Mouse (Mus musculus) embryonic facial prominence, embryonic 12.5 days (tissue): ENCODE data around the gene Ccn2. TPM values are rescaled to one million over a fixed set of nuclear protein-coding genes. Genes with fewer than 3 reads are reported as not detected.

Experiments used
- ATAC-seq: fragments of 200-750 bp; cut with Nextera tagmentation; 2 replicates; pipeline ENCODE4 v1.8.0; 2017; ENCODE audit not compliant: insufficient number of reproducible peaks, insufficient read depth, low FRiP score, low TSS enrichment
- H3K27ac ChIP-seq: fragments of 300-500 bp; sonication (generic); 2 replicates; pipeline ENCODE4 v1.5.1; 2016; ENCODE audit warnings: mild to moderate bottlenecking
- H3K27me3 ChIP-seq: fragments of 300-500 bp; sonication (generic); 2 replicates; pipeline ENCODE4 v1.6.1; 2016; ENCODE audit warnings: mild to moderate bottlenecking, moderate library complexity
- H3K36me3 ChIP-seq: fragments of 300-500 bp; sonication (generic); 2 replicates; pipeline ENCODE4 v1.6.1; 2016; ENCODE audit warnings: mild to moderate bottlenecking
- H3K4me1 ChIP-seq: fragments of 300-500 bp; sonication (generic); 2 replicates; pipeline ENCODE4 v1.6.1; 2016
- H3K4me2 ChIP-seq: fragments of 300-500 bp; sonication (generic); replicated peaks from 2 replicates; pipeline ENCODE4 v1.6.1; 2016; ENCODE audit warnings: mild to moderate bottlenecking, moderate library complexity
- H3K4me3 ChIP-seq: fragments of 300-500 bp; sonication (generic); 2 replicates; pipeline ENCODE4 v1.5.1; 2016; ENCODE audit warnings: mild to moderate bottlenecking
- H3K9ac ChIP-seq: fragments of 300-500 bp; sonication (generic); 2 replicates; pipeline ENCODE4 v1.6.1; 2016; ENCODE audit warnings: mild to moderate bottlenecking, moderate library complexity
- H3K9me3 ChIP-seq: fragments of 300-500 bp; sonication (generic); 2 replicates; pipeline ENCODE4 v1.6.1; 2016; ENCODE audit warnings: mild to moderate bottlenecking, moderate library complexity
- WGBS: fragments of 180-500 bp; shearing (Covaris S2); methylation state at CpG from one replicate; pipeline ENCODE4 v1.1.7; 2016; 5-methylcytosine and 5-hydroxymethylcytosine counted together
- polyA plus RNA-seq: library from polyadenylated mRNA; unstranded; fragments of >200 nt; fragmentation: Nextera tagmentation; extraction: Ambion mirVana; gene quantifications from 2 replicates; pipeline ENCODE4 v1.2.1, GENCODE M21; 2016

Gene Ccn2
- polyA plus RNA-seq, 1 experiment from 2014 or later: 9.6 TPM

DNA sequence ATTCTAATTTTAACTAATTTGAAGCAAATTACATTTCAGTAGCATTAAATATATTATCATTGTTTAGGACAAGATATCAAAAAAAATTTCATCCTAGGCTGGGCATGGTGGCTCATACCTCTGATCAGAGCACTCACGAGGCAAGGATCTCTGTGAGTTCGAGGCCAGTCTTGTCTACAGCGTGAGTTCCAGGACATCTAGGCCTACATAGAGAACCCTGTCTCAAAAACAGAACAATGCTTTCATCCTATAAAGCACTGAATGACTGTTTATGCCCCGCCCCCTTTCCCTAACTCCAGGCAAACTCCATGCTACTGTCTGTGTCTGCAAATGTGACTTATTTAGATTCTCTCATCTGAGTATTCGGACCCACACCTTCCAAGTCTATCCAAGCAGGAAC lies 35.9 kb downstream of the Ccn2 start:
- Histone ChIP-seq H3K27me3 (no peaks in the 10 kb centered on the region), H3K36me3 (no peaks in the 10 kb centered on the region), H3K4me1 (no peaks in the 10 kb centered on the region), H3K9ac (no peak overlapping the region), H3K27ac (no peak overlapping the region), H3K4me3 (no peak overlapping the region), H3K4me2 (no peak overlapping the region), H3K9me3 (no peaks in the 10 kb centered on the region)
- no peak for ATAC-seq
- 90% methylated on average over 5 of the region's 5 CpGs for WGBS

DNA sequence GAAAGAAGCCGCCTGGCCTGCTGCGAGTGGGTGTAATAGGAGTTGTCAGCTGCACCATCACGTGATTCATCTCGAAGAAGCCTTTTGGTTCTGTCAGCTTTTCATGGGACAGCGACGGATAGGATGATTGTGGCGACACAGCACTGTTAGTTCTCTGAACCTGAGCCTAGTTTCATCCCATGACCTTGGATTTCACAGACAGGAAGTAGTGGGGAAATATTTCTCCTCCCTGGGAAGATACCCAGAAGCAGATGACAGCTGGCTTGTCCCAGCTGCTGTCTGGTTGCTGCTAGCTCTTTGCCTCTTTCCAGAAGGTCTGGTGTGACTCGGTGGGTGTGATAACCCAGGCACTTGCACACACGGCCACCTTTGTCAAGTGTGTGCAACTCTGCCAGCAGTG lies 39.0 kb downstream of the Ccn2 start:
- no peaks in the 10 kb centered on the region for H3K9me3 ChIP-seq
- H3K36me3 ChIP-seq: no peaks in the 10 kb centered on the region
- peaks cover 15% of the 10 kb centered on the region; the same call in 1 of the 2 replicates for H3K4me1 ChIP-seq
- H3K27me3 ChIP-seq: no peaks in the 10 kb centered on the region
- WGBS: 74% methylated on average over 9 of the region's 9 CpGs
- no peak overlapping the region for H3K4me3 ChIP-seq
- no peak overlapping the region for H3K4me2 ChIP-seq
- no peak for ATAC-seq
- no peak overlapping the region for H3K27ac ChIP-seq
- no peak overlapping the region for H3K9ac ChIP-seq

DNA sequence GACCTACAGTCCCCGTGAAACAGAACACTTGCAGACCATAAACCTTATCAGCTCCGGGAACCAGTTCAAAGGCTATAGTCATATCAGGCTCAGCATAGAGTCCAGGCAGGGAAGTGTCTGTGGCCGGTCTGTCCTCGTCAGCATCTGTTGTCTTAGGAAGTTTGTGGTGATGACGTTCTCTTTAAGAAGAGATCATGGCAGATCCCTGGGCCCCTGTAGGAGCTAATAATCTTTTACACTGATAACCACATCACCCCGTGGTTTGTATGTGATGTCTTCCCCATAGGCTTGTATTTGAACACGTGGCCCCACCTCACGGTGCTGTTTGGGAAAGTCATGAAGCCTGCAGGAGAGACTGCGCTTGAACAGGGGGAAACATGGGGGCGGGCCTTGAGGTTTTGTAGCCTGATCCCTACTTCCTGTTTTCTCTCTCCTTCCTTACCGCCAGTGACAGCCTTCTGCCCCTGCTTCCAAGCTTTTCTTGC lies 40.1 kb downstream of the Ccn2 start:
- Histone ChIP-seq H3K4me3 (no peak overlapping the region), H3K4me2 (no peak overlapping the region), H3K9me3 (no peaks in the 10 kb centered on the region), H3K27ac (no peak overlapping the region), H3K36me3 (no peaks in the 10 kb centered on the region), H3K27me3 (no peaks in the 10 kb centered on the region), H3K9ac (no peak overlapping the region), H3K4me1 (peaks cover 16% of the 10 kb centered on the region; the same call in 1 of the 2 replicates)
- no peak for ATAC-seq
- WGBS: 80% methylated on average over 11 of the region's 11 CpGs

DNA sequence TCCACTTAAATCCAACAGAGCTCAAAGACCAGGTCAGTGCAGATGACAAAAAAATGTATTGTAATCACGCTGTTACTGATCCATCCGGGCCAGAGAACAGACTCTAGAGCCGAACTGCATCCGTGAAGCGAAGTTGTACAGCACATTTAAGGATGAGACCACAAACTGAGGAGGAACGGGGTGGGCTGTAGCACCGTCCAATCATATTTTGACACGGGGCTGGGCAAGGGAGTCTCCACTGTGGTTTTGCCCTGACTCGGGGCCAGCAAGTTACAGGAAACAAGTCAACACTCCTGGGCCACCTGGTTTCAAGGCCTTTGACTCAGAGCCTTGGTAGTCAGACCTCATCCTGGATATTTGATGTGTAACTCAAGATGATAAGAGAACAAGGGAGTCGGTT lies 40.6 kb downstream of the Ccn2 start:
- no peak overlapping the region for H3K4me2 ChIP-seq
- H3K4me1 ChIP-seq: peaks cover 19% of the 10 kb centered on the region; the same call in 1 of the 2 replicates
- no peaks in the 10 kb centered on the region for H3K27me3 ChIP-seq
- no peak overlapping the region for H3K27ac ChIP-seq
- no peaks in the 10 kb centered on the region for H3K36me3 ChIP-seq
- ATAC-seq: no peak
- H3K4me3 ChIP-seq: no peak overlapping the region
- no peaks in the 10 kb centered on the region for H3K9me3 ChIP-seq
- H3K9ac ChIP-seq: no peak overlapping the region
- 89% methylated on average over 10 of the region's 10 CpGs for WGBS

DNA sequence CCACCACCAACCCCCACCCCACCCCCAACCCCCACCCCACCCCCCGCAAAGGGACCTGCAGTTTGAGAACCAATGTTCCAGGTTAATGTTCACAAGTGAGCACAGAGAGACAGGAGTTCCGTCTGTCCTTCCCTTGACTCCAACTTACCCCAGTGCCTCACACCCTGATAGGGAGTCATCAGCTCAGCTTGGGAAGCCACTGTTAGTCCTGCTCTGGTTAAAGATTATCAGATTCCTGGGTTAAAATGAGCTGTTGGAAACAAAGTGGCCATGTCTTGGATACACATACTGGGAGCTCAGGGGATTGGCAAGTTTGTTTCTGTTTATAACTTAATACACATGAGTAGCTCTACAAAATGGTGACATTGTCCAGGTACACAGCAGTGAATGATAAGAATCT lies 41.7 kb downstream of the Ccn2 start:
- H3K9ac ChIP-seq: no peak overlapping the region
- no peak overlapping the region for H3K4me2 ChIP-seq
- no peak for ATAC-seq
- no peak overlapping the region for H3K4me3 ChIP-seq
- H3K9me3 ChIP-seq: no peaks in the 10 kb centered on the region
- H3K4me1 ChIP-seq: peaks cover 19% of the 10 kb centered on the region; the same call in 1 of the 2 replicates
- no peaks in the 10 kb centered on the region for H3K36me3 ChIP-seq
- no peak overlapping the region for H3K27ac ChIP-seq
- 73% methylated on average over 2 of the region's 2 CpGs for WGBS
- H3K27me3 ChIP-seq: no peaks in the 10 kb centered on the region

DNA sequence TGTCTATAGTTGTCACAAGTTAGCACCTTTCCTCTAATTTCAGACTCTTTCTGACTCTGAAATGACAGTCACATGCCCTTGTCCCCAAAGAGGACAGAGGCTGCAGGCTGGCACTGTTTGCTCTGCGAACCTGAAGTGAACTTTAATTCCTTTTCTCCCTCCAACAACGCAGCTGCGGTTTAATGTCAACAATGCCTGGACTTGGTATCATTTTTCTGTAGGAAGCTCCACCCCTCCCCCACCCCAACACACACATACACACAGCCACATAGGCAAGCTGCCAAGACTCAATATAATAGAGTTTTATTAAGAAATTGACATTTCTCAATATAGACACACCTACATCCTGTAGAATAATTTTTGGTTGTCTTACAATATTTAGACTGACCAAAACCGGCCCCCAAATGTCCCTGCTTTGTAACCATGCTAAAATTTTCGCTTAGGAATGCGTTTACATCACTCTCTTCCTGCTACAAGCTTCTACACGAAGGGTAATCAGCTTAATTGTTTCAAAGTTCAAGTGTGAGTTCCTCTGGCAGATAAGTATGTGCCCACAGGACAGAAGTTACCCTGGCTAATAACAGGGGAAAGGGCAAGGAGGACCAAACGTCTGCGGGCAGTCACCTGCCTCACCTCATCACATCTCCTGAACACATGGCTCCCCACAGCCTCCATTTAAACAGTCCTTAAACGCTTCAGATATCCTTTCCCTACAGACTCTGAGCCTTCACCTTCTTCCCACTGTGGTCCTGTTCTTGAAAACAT lies 43.2 kb downstream of the Ccn2 start:
- H3K9me3 ChIP-seq: no peaks in the 10 kb centered on the region
- no peaks in the 10 kb centered on the region for H3K36me3 ChIP-seq
- H3K27ac ChIP-seq: no peak overlapping the region
- no peaks in the 10 kb centered on the region for H3K27me3 ChIP-seq
- no peak overlapping the region for H3K9ac ChIP-seq
- no peak for ATAC-seq
- no peak overlapping the region for H3K4me3 ChIP-seq
- peaks cover 19% of the 10 kb centered on the region; the same call in 1 of the 2 replicates for H3K4me1 ChIP-seq
- H3K4me2 ChIP-seq: peak overlapping the region; percentile 17; the same call in 1 of the 2 replicates
- 35% methylated on average over 10 of the region's 10 CpGs for WGBS

DNA sequence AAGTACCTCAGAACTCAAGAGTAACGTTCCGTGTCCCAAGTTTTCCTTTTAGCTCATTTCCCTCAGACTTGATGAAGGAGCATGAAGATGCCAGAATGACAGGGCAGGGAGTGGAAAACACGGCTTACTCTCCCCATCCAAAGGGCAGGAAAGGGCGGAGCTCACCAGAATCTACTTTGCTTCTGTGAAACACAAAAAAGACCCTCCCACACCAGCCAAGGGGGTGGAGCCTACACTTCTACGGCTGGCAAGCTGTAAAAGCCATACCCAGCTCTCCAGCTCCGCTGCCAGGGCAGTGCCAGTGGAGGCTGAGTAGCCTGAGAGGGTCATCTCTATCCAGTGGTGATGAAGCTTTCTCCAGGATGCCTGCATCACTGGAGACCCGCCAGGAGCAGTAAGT lies 44.4 kb downstream of the Ccn2 start:
- no peak for ATAC-seq
- Histone ChIP-seq H3K4me2 (no peak overlapping the region), H3K27ac (no peak overlapping the region), H3K9ac (no peak overlapping the region), H3K4me3 (no peak overlapping the region), H3K27me3 (no peaks in the 10 kb centered on the region), H3K36me3 (no peaks in the 10 kb centered on the region), H3K4me1 (peaks cover 19% of the 10 kb centered on the region; the same call in 1 of the 2 replicates), H3K9me3 (no peaks in the 10 kb centered on the region)
- 67% methylated on average over 7 of the region's 7 CpGs for WGBS

DNA sequence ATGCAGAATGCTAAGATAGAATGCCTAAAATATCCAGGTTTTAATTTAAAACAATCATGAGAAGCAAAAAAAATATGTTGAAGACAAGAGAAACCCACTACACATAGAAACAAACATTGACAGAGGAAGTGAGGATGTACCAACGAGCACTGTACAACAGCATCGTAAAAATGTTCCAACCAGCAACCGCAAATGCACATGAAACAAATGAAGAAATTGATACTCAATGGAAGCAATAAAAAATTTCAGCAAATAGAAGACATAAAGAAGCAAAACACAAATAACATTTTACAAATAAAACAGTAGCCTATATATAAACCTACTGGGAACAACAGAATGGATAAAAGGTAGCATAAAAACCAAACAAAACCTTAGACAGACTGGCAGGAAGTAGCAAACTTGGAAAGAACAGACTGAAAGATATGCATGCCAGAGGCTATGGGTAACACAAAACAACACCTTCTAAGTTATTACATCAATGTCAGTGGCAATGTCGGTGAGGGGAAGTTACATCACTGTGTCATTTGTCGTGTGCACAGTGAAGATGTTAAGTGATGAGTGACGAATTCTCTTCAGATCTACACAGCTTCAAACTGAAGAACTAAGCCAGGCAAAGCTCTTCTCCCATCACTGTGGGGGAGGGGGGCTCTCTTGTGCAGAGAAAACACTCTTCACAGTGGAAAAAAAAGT lies 45.1 kb downstream of the Ccn2 start:
- Histone ChIP-seq H3K4me2 (no peak overlapping the region), H3K9ac (no peak overlapping the region), H3K4me3 (no peak overlapping the region), H3K27me3 (no peaks in the 10 kb centered on the region), H3K4me1 (peaks cover 19% of the 10 kb centered on the region; the same call in 1 of the 2 replicates), H3K27ac (no peak overlapping the region), H3K36me3 (no peaks in the 10 kb centered on the region), H3K9me3 (no peaks in the 10 kb centered on the region)
- ATAC-seq: no peak
- 83% methylated on average over 6 of the region's 6 CpGs for WGBS

DNA sequence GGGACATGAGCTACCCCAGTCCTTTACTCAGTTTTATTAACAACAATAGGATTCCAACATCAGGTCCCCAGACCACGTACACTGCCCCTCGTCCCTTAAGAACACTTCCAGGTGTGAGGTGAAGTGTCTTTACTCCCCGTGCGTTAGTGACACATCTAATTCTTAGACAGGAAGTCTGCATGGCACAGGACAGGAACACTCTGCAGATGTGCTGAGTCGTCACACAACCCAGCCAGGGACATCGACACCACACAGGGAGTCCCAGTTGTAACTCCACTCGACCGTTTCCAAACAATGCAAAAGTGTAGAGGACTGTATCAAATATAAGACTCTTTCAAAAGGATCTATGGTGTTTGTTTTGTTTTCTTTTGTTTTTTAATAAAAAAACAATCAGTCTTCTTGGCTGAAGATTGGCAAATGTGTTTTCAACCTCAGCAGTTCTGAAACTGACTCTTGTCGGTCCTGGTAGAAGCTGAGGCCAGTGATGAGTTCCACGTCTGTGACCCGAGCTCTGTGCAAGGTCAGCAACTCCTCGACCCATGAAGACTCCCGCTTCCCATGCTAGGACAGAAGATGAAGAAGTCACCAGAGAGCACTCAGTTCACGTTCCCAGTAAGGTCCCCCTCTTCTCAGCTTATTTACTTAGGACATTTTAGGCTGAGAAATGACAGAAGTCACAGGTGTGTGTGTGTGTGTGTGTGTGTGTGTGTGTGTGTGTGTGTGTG lies 46.3 kb downstream of the Ccn2 start:
- Histone ChIP-seq H3K4me2 (no peak overlapping the region), H3K4me1 (peaks cover 19% of the 10 kb centered on the region; the same call in 1 of the 2 replicates), H3K9me3 (no peaks in the 10 kb centered on the region), H3K27ac (no peak overlapping the region), H3K9ac (no peak overlapping the region), H3K4me3 (no peak overlapping the region), H3K27me3 (no peaks in the 10 kb centered on the region), H3K36me3 (no peaks in the 10 kb centered on the region)
- ATAC-seq: no peak
- whole genome bisulfite sequencing: 46% methylated on average over 14 of the region's 14 CpGs

DNA sequence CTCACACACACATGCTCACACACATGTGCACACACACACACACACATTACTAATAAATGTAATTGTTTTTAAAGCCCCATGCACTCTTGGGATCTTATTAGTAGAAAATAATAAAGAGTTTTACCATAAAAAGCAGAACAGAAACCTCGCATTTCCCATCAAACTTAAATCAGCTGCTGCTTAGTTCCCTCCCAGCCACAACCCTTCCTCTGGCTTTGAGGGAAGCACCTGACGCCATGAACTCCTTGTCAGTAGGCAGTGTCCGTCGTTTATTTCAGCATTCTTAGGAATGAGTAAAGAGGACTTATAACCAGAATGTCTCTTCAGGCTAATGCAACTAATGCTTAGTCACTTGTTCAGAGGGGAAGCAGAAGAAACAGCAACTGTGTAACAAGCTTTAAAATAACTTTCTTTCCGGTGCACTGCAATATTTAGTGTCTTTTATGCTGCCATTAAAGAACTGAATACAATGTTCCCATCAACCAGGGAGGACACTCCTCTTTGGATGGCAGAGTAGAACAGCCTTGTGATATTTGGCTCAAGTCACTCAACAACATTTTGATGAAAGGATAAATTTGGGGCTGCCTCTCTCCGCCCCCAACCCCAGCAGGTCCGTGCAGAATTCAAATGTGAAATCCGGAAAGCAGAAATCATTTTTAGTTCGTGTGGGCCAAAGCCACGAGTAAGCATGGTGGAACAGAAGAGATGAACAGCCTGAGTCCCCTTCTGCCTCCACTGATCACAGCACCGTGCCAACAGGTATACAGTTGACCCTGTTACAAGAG lies 47.7 kb downstream of the Ccn2 start:
- H3K27me3 ChIP-seq: no peaks in the 10 kb centered on the region
- no peaks in the 10 kb centered on the region for H3K36me3 ChIP-seq
- peaks cover 18% of the 10 kb centered on the region; the same call in 1 of the 2 replicates for H3K4me1 ChIP-seq
- H3K4me2 ChIP-seq: no peak overlapping the region
- no peak overlapping the region for H3K27ac ChIP-seq
- no peak overlapping the region for H3K9ac ChIP-seq
- H3K4me3 ChIP-seq: no peak overlapping the region
- WGBS: 84% methylated on average over 11 of the region's 11 CpGs
- H3K9me3 ChIP-seq: no peaks in the 10 kb centered on the region
- ATAC-seq: no peak

DNA sequence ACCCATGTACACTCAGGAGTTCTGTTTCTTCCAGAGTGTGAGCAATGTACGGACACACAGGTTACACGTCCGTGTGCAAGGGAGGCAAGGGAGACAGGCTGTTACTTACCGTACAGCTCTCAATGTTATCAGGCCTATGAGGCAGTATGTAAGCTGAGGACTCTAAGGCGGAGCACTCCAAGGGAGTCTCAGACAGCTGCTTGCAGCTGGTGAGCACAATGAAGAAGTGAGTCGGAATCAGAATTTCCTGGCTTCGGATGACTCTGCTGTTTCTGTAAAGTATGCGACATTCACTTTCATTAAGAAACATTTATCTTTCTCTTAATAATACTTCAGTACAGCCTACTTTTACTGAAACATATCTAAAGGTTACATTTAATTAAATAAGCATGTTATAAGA lies 49.9 kb downstream of the Ccn2 start:
- H3K4me1 ChIP-seq: peaks cover 3% of the 10 kb centered on the region; the same call in 1 of the 2 replicates
- no peak overlapping the region for H3K4me3 ChIP-seq
- no peaks in the 10 kb centered on the region for H3K27me3 ChIP-seq
- no peak overlapping the region for H3K4me2 ChIP-seq
- no peaks in the 10 kb centered on the region for H3K36me3 ChIP-seq
- no peak overlapping the region for H3K27ac ChIP-seq
- H3K9ac ChIP-seq: no peak overlapping the region
- H3K9me3 ChIP-seq: no peaks in the 10 kb centered on the region
- WGBS: 90% methylated on average over 8 of the region's 8 CpGs
- no peak for ATAC-seq
